Mouse (Mus musculus) left cerebral cortex, adult 2 months (tissue): Measurements from ENCODE around the gene Bmp15. TPM values are rescaled to one million over a fixed set of nuclear protein-coding genes. Genes with fewer than 3 reads are reported as not detected.

Experiments
- DNase-seq, 2 experiments: peaks; one replicate each; pipeline ENCODE4 v3.0.0; 2021 to 2022; ENCODE audit warnings: low spot score in 2 of 2, mixed read lengths in 1 of 2; ENCODE audit errors: extremely low spot score in 1 of 2
- H3K27ac ChIP-seq: fragments of 200-600 bp; 2 replicates; pipeline ENCODE4 v1.8.1; 2022
- H3K4me3 ChIP-seq: fragments of 200-600 bp; 2 replicates; pipeline ENCODE4 v1.8.1; 2022
- CTCF ChIP-seq: fragments of 200-600 bp; IDR thresholded peaks from 2 replicates; pipeline ENCODE4 v1.8.1; 2022; ENCODE audit warnings: antibody characterized with exemption, mild to moderate bottlenecking, moderate library complexity
- intact Hi-C: fragments of 180-260 bp; cut with DNase I; formaldehyde crosslinking; loops from one replicate; pipeline ENCODE4 v1.15.1; 2025
- long read RNA-seq, 2 experiments: library from polyadenylated mRNA; stranded (forward); transcript quantifications; one replicate each; pipeline ENCODE4 v2.0.0; 2021; ENCODE audit warnings: borderline mapping rate in 2 of 2
- total RNA-seq, 2 experiments: library from RNA; stranded (reverse); gene quantifications; 2 replicates each; pipeline ENCODE4 v1.2.3; 2021

Bmp15 gene
- under 1 TPM; 0.14 to 0.25 TPM for total RNA-seq
- long read RNA-seq, experiment 1, result 0 reads
- long read RNA-seq, experiment 2, result 0 reads

DNA sequence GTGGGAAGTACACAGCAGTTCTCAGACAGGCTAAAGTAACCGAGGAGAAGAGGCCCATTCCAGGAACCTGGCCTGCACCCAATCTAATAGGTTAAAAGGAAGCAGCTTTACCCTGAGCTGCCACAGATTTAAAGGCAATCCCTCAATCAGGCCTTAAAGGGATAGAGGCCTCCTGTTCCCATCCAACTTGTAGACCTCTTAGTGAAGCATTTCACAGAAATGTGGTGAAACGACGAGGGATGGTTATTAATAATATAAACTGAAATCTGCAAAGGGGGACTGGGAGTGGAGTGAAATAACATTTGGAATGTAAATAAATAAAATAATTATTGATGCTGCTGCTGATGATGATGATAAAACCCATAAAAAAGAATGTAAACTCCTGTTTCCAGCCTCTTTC, at the start of gene Bmp15:
Gene Bmp15 (minus strand): TSS at position 101 of the 400 bp plus-strand sequence.
- H3K27ac ChIP-seq, result no peak within 1 kb of the TSS
- no peak for TF ChIP-seq CTCF
- H3K4me3 ChIP-seq, result no peak within 1 kb of the TSS
- intact Hi-C loops, result no loop called here
- DNase-seq, result no peak

- Histone ChIP-seq H3K27ac (no peak overlapping the region), H3K4me3 (no peak overlapping the region)
- intact Hi-C loops, result no loop called here
- DNase-seq, result no peak
- TF ChIP-seq CTCF, result no peak
These were observed 48.3 kb upstream of the Bmp15 start for GRCm38 (mm10) chrX:6368822-6369221.

DNA sequence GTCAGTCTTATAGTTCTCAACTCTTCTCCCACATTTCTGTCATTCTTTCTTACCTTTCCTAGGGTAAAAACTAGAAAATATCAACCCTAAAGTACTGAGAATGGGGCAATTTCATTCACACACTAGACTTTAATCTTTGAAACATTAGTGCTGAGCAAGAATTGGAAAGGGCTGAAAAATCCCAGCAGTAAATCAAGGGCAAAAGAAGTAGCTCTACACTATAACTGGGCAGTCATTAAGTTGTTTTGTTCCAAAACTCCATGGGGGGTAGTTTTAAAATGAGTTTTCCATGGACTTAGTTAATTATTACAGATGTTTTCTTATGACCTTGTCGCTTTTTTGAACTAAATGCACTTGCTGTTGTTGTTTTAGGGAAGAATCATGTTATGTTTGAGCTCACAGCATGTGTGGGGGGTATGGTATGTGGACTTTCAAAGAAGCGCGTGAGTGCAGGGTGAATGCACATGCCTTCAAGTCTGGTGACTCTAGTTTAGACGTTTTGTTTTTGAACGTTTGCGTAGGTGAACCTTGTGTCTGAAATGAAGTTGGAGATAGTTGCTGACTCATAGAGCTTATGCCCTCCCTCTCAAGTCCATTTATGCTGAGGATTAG, 37.1 kb upstream of the Bmp15 start:
- intact Hi-C loops, result no loop called here
- DNase-seq, result no peak
- no peak for TF ChIP-seq CTCF
- no peak overlapping the region for H3K27ac ChIP-seq
- no peak overlapping the region for H3K4me3 ChIP-seq

DNA sequence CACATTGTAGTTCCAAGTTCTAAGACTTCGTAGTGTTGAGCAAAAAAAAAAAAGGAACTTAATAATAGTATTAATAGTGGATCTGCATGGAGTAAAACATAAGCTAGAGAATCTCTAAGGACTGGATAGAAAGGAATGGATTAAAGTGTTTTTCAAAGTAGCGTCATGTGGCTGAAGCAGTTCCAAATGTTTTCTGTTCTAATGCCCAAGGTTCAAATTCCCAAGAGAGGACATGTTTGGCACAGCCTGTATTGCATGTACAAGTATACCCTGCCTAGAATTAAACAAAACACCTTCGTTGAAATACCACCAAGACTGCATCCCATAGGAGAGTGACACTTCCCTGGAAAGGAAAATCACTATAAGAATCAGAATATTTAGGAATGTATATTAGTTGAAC, 36.4 kb upstream of the Bmp15 start:
- Histone ChIP-seq H3K27ac (no peak overlapping the region), H3K4me3 (no peak overlapping the region)
- TF ChIP-seq CTCF, result no peak
- intact Hi-C loops, result no loop called here
- DNase-seq, result no peak

DNA sequence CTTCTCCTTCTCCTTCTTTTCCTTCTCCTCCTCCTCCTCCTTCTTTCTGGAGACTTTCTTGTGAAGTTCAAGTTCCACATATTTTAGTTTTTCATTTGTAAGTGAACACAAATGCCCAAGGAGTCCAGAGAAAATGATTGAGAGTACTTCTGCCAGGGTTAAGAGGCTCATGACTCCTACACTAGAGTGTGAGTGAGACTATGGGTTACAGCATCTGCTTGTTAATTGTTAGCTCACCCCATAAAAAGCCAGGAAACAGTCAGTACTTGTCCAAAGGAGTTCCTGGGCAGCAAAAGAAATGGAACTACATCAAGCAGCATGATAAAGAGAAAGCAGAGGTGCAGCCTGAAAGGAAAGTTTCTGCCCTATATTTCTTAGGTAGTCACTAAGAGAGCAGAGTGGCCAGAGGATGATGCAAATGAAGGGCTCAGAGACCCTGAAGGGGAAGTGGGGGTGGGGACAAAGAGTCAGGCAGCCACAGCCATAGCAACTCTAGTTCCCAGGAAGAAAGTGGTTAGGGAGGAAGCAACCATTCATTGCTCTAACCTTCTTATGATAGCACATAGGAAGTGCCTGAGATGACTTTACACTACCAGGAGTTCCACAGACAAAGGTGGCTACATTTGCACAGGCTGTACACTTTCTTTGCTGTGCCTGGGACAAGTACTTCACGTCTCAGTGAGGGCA, 24.9 kb upstream of the Bmp15 start:
- no peak overlapping the region for H3K4me3 ChIP-seq
- no peak for TF ChIP-seq CTCF
- no peak overlapping the region for H3K27ac ChIP-seq
- intact Hi-C loops, result no loop called here
- no peak for DNase-seq

GRCm38 (mm10) chrX:6324056-6324455, 3.5 kb upstream of the Bmp15 start:
- DNase-seq, result no peak
- intact Hi-C loops, result loop anchor here (1.0 kb wide), 1 partner anchor 151 kb away; no protein-coding TSS in a partner anchor
- H3K4me3 ChIP-seq, result no peak overlapping the region
- TF ChIP-seq CTCF, result peak; percentile 47
- no peak overlapping the region for H3K27ac ChIP-seq

- no peak overlapping the region for H3K4me3 ChIP-seq
- intact Hi-C loops, result no loop called here
- no peak overlapping the region for H3K27ac ChIP-seq
- no peak for DNase-seq
- TF ChIP-seq CTCF, result no peak
These were observed 2.8 kb downstream of the Bmp15 start for GRCm38 (mm10) chrX:6317747-6318146.

Other genes with a start within 250 kb of the Bmp15 start
- 1 to 10 TPM; 1.1 to 1.8 TPM for gene AU022751, start 237.3 kb downstream of the Bmp15 start, total RNA-seq
- gene Nudt10, start 147.7 kb downstream of the Bmp15 start, total RNA-seq, result 10 to 100 TPM; 26.3 TPM
- gene Shroom4, start 79.1 kb upstream of the Bmp15 start, total RNA-seq, result 1 to 10 TPM; 3.9 to 4.8 TPM